Mouse (Mus musculus) CH12.LX (cell line): ENCODE results near the gene Fermt1. TPM values are rescaled to one million over a fixed set of nuclear protein-coding genes. Genes with fewer than 3 reads are reported as not detected.

Source experiments
- DNase-seq: peaks from one replicate; pipeline ENCODE4 v3.0.0-alpha.2; 2013; ENCODE audit errors: extremely low read depth
- H3K27ac ChIP-seq: 2 replicates; pipeline ENCODE4 v1.5.1; 2012; ENCODE audit warnings: low read depth, mild to moderate bottlenecking, control low read depth, moderate library complexity; ENCODE audit not compliant: insufficient read depth
- H3K27me3 ChIP-seq: replicated peaks from 2 replicates; pipeline ENCODE3; 2012; ENCODE audit warnings: inconsistent platforms
- H3K36me3 ChIP-seq, 2 experiments: replicated peaks in 1 of 2; 2 replicates each; pipeline versions ENCODE3 to v1.6.1; 2012; ENCODE audit warnings: inconsistent platforms in 1 of 2, low read length in 1 of 2, mild to moderate bottlenecking in 1 of 2, mixed read lengths in 1 of 2, moderate library complexity in 1 of 2; ENCODE audit not compliant: control insufficient read depth in 1 of 2, insufficient read depth in 1 of 2
- H3K4me1 ChIP-seq, 2 experiments: 2 replicates each; pipeline ENCODE4 v1.6.1; 2012; ENCODE audit warnings: inconsistent platforms in 1 of 2, moderate library complexity in 1 of 2; ENCODE audit not compliant: insufficient read depth in 2 of 2, control insufficient read depth in 1 of 2
- H3K4me2 ChIP-seq: 2 replicates; pipeline ENCODE4 v1.6.1; 2012; ENCODE audit warnings: low read depth, mild to moderate bottlenecking, control low read depth; ENCODE audit not compliant: poor library complexity, insufficient read depth, severe bottlenecking
- H3K4me3 ChIP-seq, 3 experiments: fragments of 150-350 bp in 1 of 3; sonication (generic) in 1 of 3; replicated peaks in 1 of 3; 2 replicates each; pipeline versions ENCODE3 to v1.5.1; 2011 to 2012; ENCODE audit warnings: low read depth in 2 of 3, low read length in 2 of 3, mild to moderate bottlenecking in 2 of 3, moderate library complexity in 2 of 3, control low read depth in 1 of 3, improper control_type of control experiment in 1 of 3, inconsistent platforms in 1 of 3, mixed read lengths in 1 of 3; ENCODE audit not compliant: poor library complexity in 1 of 3
- H3K79me2 ChIP-seq: replicated peaks from 2 replicates; pipeline ENCODE4 v1.6.1; 2012; ENCODE audit warnings: mild to moderate bottlenecking, moderate library complexity; ENCODE audit not compliant: control insufficient read depth, poor library complexity, insufficient read depth, severe bottlenecking; ENCODE audit errors: extremely low read depth
- H3K9ac ChIP-seq: 2 replicates; pipeline ENCODE4 v1.6.1; 2012; ENCODE audit warnings: low read depth, mild to moderate bottlenecking, control low read depth, moderate library complexity; ENCODE audit not compliant: insufficient read depth
- H3K9me3 ChIP-seq: replicated peaks from 2 replicates; pipeline ENCODE3; 2012; ENCODE audit warnings: low read length, inconsistent platforms, mixed read lengths
- GABPA ChIP-seq: IDR thresholded peaks from 2 replicates; pipeline ENCODE4 v1.6.1; 2012; ENCODE audit warnings: low read depth, low read length, improper control_type of control experiment, inconsistent platforms; ENCODE audit not compliant: insufficient replicate concordance
- HCFC1 ChIP-seq: IDR thresholded peaks from 2 replicates; pipeline ENCODE4 v1.6.1; 2012; ENCODE audit warnings: low read depth, mild to moderate bottlenecking, inconsistent platforms, low read length, improper control_type of control experiment
- IRF4 ChIP-seq: IDR thresholded peaks from 2 replicates; pipeline ENCODE4 v1.6.1; 2014; ENCODE audit warnings: low read depth, mild to moderate bottlenecking, inconsistent platforms, low read length, improper control_type of control experiment
- JUN ChIP-seq: IDR thresholded peaks from 2 replicates; pipeline ENCODE4 v1.6.1; 2011; ENCODE audit warnings: low read depth, mild to moderate bottlenecking, low read length, improper control_type of control experiment, moderate library complexity; ENCODE audit not compliant: insufficient read depth
- JUND ChIP-seq: conservative IDR thresholded peaks from 2 replicates; pipeline ENCODE4 v1.6.1; 2011; ENCODE audit warnings: low read depth, low read length, improper control_type of control experiment
- KAT2A ChIP-seq: IDR thresholded peaks from 2 replicates; pipeline ENCODE4 v1.6.1; 2012; ENCODE audit warnings: low read length, improper control_type of control experiment, inconsistent platforms; ENCODE audit not compliant: insufficient replicate concordance
- MXI1 ChIP-seq: IDR thresholded peaks from 2 replicates; pipeline ENCODE4 v1.6.1; 2011; ENCODE audit warnings: mild to moderate bottlenecking, low read depth, low read length, improper control_type of control experiment
- MYC ChIP-seq: IDR thresholded peaks from 2 replicates; pipeline ENCODE4 v1.6.1; 2011; ENCODE audit warnings: low read depth, mild to moderate bottlenecking, improper control_type of control experiment, low read length
- NELFE ChIP-seq: IDR thresholded peaks from 2 replicates; pipeline ENCODE4 v1.6.1; 2011; ENCODE audit warnings: low read depth, low read length, improper control_type of control experiment
- PAX5 ChIP-seq: IDR thresholded peaks from 2 replicates; pipeline ENCODE4 v1.6.1; 2012; ENCODE audit warnings: low read length, inconsistent platforms, mixed read lengths
- POLR2A ChIP-seq: IDR thresholded peaks from 2 replicates; pipeline ENCODE4 v1.6.1; 2011; ENCODE audit warnings: low read depth, mild to moderate bottlenecking, improper control_type of control experiment, low read length
- ZNF384 ChIP-seq: IDR thresholded peaks from 2 replicates; pipeline ENCODE4 v1.6.1; 2012; ENCODE audit warnings: low read depth, low read length, improper control_type of control experiment, inconsistent platforms
- dilution Hi-C: fragments of 300-500 bp; cut with MboI; formaldehyde crosslinking; loops from 2 replicates; pipeline ENCODE4 v1.14.3; 2020; ENCODE audit warnings: low sequenced_read_pairs; ENCODE audit not compliant: extremely low pct_unique_long_range_greater_than_20kb, extremely low pct_ligation_motif_present
- in situ Hi-C: fragments of 300-500 bp; cut with MboI; formaldehyde crosslinking; loops from 3 replicates; pipeline ENCODE4 v1.14.3; 2019; ENCODE audit warnings: low sequenced_read_pairs, low pct_ligation_motif_present, low pct_unique_long_range_greater_than_20kb, mixed read lengths
- polyA plus RNA-seq: library from polyadenylated mRNA; unstranded; fragments of >175 nt; gene quantifications from 2 replicates; pipeline ENCODE4 v1.2.1, GENCODE M21; 2012; ENCODE audit warnings: low read depth; ENCODE audit not compliant: insufficient read length
- total RNA-seq, 2 experiments: library from RNA; depleted of rRNA; stranded (reverse); fragments of 300-350 nt in 1 of 2; fragments of >200 nt in 1 of 2; gene quantifications; 2 replicates each; pipeline ENCODE4 v1.2.3; 2012 to 2014

Fermt1 gene
- total and polyA plus RNA-seq, 3 experiments = not detected

GRCm38 (mm10) chr2:132923290-132924085, 22.2 kb downstream of the Fermt1 start:
- dilution Hi-C loops (no loop called here), in situ Hi-C loops (loop anchor here (25.0 kb wide), 1 partner anchor 611 kb away; no protein-coding TSS in a partner anchor)
- Histone ChIP-seq H3K4me1 (no peaks in the 10 kb centered on the region), H3K36me3 (no peaks in the 10 kb centered on the region), H3K4me2 (no peak overlapping the region), H3K27ac (no peak overlapping the region), H3K9me3 (no peaks in the 10 kb centered on the region), H3K9ac (no peak overlapping the region), H3K4me3 (no peak overlapping the region), H3K79me2 (no peaks in the 10 kb centered on the region), H3K27me3 (peaks cover 3% of the 10 kb centered on the region)
- DNase-seq = no peak
- no peak for TF ChIP-seq JUND
- no peak for TF ChIP-seq PAX5
- no peak for TF ChIP-seq GABPA
- no peak for TF ChIP-seq POLR2A
- no peak for TF ChIP-seq ZNF384
- no peak for TF ChIP-seq MYC
- no peak for TF ChIP-seq HCFC1
- TF ChIP-seq, all 38 proteins: peak for 0

DNA sequence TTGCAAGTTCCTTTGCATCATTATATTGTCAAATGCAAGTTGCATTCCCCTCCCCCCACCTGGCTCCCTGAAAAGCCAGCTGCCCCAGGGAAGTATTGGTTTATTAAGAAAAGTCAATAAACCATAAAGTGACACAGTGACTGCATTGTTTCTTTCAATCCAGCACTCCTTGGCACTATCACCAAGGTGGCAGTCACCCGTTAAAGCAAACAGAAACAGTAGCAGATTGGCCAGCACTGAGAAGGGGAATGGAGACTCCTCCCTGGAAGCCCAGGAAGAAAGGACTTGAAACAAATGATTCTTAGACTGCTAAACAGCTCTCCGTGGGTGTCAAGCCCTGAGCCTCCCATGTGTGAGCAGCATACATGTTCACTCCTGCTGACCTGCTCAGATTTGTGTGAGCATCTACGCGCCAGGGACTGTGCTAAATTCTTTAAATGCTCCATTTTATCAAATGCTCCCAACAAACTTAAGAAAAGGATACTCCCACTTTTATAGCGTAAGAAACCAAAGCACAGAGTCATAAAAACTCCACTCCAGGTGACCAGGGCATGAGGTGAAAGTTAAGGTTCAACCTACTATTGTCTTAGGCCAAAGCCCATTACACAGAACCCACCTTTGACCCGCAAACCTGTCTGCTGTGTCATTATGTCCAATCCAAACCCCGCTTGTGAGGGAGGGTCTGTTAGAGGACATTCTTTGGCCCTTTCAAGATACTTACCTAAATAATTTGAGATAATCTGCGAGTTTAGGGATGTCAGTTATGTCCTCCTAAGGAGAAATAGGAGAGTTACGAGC, 23.4 kb downstream of the Fermt1 start:
- TF ChIP-seq KAT2A = no peak
- TF ChIP-seq MXI1 = no peak
- no peak for TF ChIP-seq NELFE
- TF ChIP-seq IRF4 = no peak
- TF ChIP-seq JUN = no peak
- in situ Hi-C loops = loop anchor here (25.0 kb wide), 1 partner anchor 610 kb away; no protein-coding TSS in a partner anchor
- H3K9ac ChIP-seq = no peak overlapping the region
- H3K27ac ChIP-seq = no peak overlapping the region
- no peaks in the 10 kb centered on the region for H3K4me1 ChIP-seq
- dilution Hi-C loops = no loop called here
- H3K4me2 ChIP-seq = no peak overlapping the region
- no peaks in the 10 kb centered on the region for H3K36me3 ChIP-seq
- H3K4me3 ChIP-seq = no peak overlapping the region
- H3K79me2 ChIP-seq = no peaks in the 10 kb centered on the region
- no peaks in the 10 kb centered on the region for H3K9me3 ChIP-seq
- DNase-seq = no peak
- H3K27me3 ChIP-seq = peaks cover 3% of the 10 kb centered on the region
